Mouse (Mus musculus): ENCODE results near the gene Reep3.

The Reep3 gene

GRCm38 (mm10) chr10:67053475-67053874 lies 43.3 kb downstream of the Reep3 start:
- no peak for DNase-seq (ENCODE audit: low read depth, low spot score)

DNA sequence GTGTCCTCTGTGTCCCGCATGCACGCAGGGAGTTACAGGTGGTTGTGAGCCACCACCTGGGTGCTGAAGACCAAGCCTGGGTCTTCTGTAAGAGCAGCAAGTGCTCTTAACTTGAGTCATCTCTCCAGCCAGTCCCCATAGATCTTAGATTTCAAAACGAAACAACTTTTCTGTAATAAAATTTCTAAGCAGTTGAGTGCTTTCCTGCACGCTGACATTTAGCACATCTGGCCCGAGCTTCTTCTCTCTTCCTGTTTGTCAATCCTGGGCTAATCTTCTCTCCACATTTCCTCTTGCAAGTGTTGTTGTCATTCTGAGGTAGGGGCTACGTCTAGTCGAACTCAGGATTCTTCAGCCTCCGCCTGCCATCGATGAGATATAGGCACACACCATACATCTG lies 44.3 kb downstream of the Reep3 start:
- no peak for DNase-seq (ENCODE audit: low read depth, low spot score)

GRCm38 (mm10) chr10:67051466-67051865 lies 45.3 kb downstream of the Reep3 start:
- DNase-seq (ENCODE audit: low read depth, low spot score), result no peak

DNA sequence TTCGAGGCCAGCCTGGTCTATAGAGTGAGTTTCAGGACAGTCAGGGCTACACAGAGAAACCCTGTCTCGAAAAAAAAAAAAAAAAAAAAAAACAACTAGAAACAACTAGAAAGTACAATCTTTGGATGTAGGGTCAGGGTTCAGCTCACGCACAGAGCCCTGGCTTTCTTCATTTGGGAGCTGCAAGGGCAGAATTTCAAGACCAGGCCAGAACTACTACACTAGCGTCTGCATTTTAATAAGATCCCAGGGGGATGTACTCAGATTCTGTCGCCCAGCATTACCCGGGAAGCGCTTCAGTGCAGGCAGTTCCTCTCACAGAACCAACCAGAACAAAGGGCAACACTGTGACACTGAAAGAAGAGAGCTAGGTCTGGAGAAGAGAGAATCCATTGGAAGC lies 46.0 kb downstream of the Reep3 start:
- DNase-seq (ENCODE audit: low read depth, low spot score), result no peak

GRCm38 (mm10) chr10:67049621-67050020 lies 47.1 kb downstream of the Reep3 start:
- DNase-seq (ENCODE audit: low read depth, low spot score), result no peak

- no peak for DNase-seq (ENCODE audit: low read depth, low spot score)
These were observed 47.7 kb downstream of the Reep3 start for GRCm38 (mm10) chr10:67048871-67049615.

GRCm38 (mm10) chr10:67047712-67048645 lies 48.8 kb downstream of the Reep3 start:
- no peak for DNase-seq (ENCODE audit: low read depth, low spot score)

DNA sequence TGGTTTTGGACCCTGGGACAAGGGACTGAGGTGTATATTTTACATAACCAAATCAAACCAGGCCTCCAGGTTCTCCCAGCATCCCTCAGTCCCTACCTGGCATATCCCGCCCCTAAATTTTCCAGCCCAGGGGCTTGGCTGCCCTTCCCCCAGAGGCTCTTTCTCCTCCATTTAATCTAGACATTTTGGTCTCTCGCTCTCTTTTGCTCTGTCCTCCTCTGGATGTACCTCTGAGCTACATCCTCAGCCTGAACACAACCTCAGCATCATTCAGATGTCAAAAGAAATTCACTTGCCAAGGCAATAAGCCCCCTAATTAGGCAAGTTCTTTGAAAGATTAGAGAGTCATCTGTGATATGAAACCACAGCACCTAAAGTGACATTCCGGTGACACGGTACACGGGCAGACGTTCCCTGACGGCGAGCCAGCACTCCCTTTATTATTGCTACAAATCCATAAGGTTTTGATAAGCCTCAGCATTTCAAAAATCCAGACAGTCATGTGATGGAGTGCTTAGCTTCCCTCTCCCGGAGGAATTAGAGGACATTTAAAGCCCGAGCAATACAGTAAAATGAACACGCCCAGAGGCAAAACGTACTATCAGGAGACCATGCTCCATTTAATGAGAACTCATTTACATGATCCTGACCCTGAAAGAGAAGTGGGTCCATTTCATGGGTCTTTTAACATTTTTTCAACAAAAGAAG lies 51.4 kb downstream of the Reep3 start:
- DNase-seq (ENCODE audit: low read depth, low spot score), result peak; percentile 40

DNA sequence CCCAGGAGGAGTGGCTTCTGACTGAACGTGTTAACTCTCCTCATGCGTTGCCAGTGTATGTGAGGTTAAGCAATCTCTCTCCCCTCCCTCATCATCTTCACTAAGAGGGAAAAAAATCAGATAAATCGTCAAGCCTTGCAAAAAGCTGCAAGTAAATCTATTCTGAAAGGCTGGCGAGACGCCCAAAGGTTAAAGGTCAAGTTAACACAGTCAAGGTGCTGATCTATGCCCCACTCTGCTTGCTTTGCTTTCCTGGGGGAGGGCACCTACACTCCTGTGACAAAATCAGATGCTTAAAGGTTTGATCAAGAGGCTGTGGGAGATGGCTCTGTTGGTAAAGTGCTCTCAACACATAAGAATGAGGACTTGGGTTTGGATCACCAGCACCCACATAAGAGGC lies 52.4 kb downstream of the Reep3 start:
- DNase-seq (ENCODE audit: low read depth, low spot score), result no peak

- no peak for DNase-seq (ENCODE audit: low read depth, low spot score)
These were observed 53.5 kb downstream of the Reep3 start for GRCm38 (mm10) chr10:67043236-67043635.

- DNase-seq (ENCODE audit: low read depth, low spot score), result no peak
These were observed 56.3 kb downstream of the Reep3 start for GRCm38 (mm10) chr10:67040410-67040809.

DNA sequence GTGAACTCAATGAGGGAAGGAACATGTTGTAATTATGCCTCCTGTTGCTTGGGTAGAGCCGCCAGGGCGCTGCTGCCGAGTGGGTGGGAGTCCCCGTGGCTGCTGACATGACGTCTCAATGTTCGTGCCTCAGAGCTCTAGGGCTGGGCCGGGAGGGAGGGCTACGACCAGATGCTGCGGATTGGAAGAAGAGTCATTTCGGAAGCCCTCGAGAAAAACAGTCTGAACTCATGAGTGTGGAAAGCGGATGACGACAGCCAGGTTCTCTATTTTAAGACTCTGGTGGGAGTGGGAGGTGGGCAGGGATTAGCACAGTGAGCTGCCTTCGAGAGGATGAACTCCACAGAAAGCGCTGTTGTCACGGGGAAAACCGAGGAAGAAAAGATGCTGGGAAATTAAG lies 57.7 kb downstream of the Reep3 start:
- DNase-seq (ENCODE audit: low read depth, low spot score), result no peak

GRCm38 (mm10) chr10:67036542-67036941 lies 60.2 kb downstream of the Reep3 start:
- DNase-seq (ENCODE audit: low read depth, low spot score), result no peak

GRCm38 (mm10) chr10:67036141-67036540 lies 60.6 kb downstream of the Reep3 start:
- no peak for DNase-seq (ENCODE audit: low read depth, low spot score)

DNA sequence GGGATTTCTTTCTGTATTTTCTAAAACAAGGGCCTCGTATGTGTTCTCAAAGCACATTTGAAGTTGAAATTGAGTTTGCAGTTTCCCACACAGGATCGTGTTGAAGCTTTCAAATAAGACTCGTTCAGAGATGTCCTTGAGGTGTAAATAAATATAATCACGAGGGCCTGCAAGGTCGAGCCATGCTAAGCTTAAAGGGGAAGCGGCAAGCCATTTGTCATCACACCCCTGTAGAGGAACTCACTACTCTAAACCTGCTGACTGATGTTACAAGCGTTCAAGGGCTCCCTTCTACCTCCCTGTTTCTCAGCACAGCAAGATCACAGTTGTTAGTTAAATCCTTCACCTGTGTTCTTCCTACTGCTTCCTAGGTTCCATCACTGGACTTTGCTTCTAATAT lies 65.6 kb downstream of the Reep3 start:
- DNase-seq (ENCODE audit: low read depth, low spot score), result no peak

- no peak for DNase-seq (ENCODE audit: low read depth, low spot score)
These were observed 67.4 kb downstream of the Reep3 start for GRCm38 (mm10) chr10:67029297-67029696.

DNA sequence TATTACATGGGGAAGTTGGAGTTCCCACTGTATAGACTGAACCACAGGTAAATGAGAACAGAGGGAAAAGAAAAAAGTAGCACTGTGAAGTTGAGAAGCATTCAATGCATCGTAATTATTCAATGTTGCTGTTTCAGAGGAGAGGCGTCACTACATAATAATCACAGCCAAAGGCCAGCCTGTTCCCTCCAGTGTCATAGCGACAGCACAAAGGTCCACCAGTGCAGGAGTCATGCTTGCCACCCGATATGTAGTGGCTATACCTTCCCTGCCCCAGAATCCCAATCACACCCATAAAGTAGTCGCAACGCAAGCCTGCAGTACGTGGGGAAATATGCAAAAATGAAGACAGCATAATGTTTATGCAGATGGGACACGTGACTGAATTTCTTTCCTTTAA lies 70.4 kb downstream of the Reep3 start:
- DNase-seq (ENCODE audit: low read depth, low spot score), result no peak

- peak; percentile 57 for DNase-seq (ENCODE audit: low read depth, low spot score)
These were observed 71.0 kb downstream of the Reep3 start for GRCm38 (mm10) chr10:67025573-67026236.

DNA sequence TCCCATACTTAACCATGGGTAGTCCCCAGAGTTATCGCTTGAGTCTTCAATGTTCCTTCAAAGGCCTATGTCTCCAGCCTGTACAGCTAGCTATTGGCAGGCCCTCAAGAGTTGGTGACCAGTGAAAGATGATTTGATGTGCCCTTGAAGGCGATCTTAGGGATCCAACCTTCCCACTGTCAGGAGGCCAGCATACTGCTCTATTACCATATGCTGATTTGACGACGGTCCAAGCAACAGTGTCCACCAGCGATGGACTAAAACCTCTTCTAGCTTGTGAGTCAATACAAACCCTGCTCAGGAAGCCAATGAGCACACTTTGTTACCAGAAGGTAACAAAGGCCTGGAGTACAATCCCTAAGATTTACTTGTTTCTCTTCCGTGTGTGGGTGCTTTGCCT lies 72.4 kb downstream of the Reep3 start:
- no peak for DNase-seq (ENCODE audit: low read depth, low spot score)

DNA sequence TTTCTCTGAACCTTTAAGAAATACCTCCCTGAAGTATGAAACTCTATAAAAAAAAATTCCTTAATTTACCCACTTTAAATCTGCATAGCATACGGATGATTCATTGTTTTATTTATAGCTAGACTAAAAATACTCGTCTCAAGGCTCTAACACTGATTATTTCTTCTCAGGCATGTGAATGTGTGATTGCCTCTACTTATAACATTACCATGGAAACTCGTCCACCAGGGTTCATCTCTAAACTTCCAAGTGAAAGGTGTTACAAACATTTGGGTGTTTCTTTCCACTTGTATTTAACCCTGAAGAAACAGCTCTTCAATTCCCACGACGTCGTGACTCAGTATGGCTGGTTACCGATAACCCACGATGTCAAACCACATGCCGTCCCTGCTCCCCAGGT lies 73.7 kb downstream of the Reep3 start:
- DNase-seq (ENCODE audit: low read depth, low spot score), result no peak

DNA sequence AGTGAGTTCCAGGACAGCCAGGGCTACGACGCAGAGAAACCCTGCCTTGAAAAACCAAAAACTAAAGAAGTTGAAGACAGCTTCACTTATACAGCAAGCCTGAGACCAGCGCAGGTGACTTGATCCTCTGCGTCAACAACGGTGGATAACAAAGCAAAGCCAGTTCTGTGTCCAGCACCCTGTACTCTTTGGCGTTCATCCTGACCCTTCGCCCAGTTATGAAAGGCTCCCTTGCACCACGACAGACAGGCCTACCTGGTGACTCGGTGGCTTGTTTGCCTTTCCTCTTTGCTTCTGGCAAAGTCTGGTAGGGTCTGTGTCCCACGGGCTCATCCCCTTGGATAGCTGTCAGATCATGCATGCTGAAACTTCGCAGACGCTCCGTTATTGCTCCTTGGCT lies 75.3 kb downstream of the Reep3 start:
- no peak for DNase-seq (ENCODE audit: low read depth, low spot score)

DNA sequence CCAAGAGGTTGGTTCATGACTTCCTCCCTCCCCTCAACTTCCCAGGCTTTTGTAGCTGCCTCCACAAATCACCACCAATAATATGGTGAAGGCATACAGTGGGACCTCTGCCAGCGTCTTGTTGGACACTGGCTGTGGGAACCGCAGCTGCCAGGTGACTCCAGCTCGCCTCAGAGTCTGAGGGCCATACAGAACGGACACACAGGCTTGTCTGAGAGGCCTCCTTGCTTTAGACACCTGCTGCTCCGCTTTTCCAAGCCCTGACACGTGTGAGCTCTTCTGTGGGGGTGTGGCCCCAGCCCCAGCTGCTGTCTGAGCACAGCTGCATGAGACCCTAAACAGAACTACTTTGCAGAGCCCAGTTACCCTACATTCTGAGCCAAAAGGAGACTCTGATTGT lies 77.9 kb downstream of the Reep3 start:
- no peak for DNase-seq (ENCODE audit: low read depth, low spot score)
